Mouse (Mus musculus) neutrophil, adult 5-6 weeks (primary cell): ENCODE measurements around the gene Naa11. TPM values are rescaled to one million over a fixed set of nuclear protein-coding genes. Genes with fewer than 3 reads are reported as not detected.

Experiments
- ATAC-seq: fragments of 151-379, 151-347 bp; 2 replicates; pipeline ENCODE4 v1.8.0; 2017; ENCODE audit warnings: mild to moderate bottlenecking, moderate TSS enrichment; ENCODE audit not compliant: insufficient number of reproducible peaks, poor library complexity, low FRiP score, severe bottlenecking; ENCODE audit errors: extremely low read depth
- total RNA-seq: library from RNA; stranded (forward); fragments of 200-1000 nt; gene quantifications from 2 replicates; pipeline ENCODE4 v1.2.3, GENCODE M21; 2017

Naa11 gene
- total RNA-seq, 1 experiment from 2014 or later = not detected

- no peak for ATAC-seq
Measured at GRCm38 (mm10) chr5:97348760-97349159, 43.4 kb downstream of the Naa11 start.

- ATAC-seq = no peak
Measured at GRCm38 (mm10) chr5:97348310-97348709, 43.9 kb downstream of the Naa11 start.

- ATAC-seq = no peak
Measured at GRCm38 (mm10) chr5:97345732-97346253, 46.4 kb downstream of the Naa11 start.

- no peak for ATAC-seq
Measured at GRCm38 (mm10) chr5:97345129-97345528, 47.0 kb downstream of the Naa11 start.

GRCm38 (mm10) chr5:97344144-97344543, 48.0 kb downstream of the Naa11 start:
- no peak for ATAC-seq

GRCm38 (mm10) chr5:97334794-97335193, 57.4 kb downstream of the Naa11 start:
- ATAC-seq = no peak

Other genes starting within 250 kb of the Naa11 start
- gene Gk2, start 64.6 kb upstream of the Naa11 start, total RNA-seq = 0.35 TPM in 1 of 2 replicates, not detected in the other